Mouse (Mus musculus) fat pad, adult 2 months (tissue): ENCODE data around the gene Iqcf3.
"Not testable (repeated sequence)": the region's sequence is repeated elsewhere in the genome, so short reads cannot be mapped to it uniquely, and the experiment has no call there.

Experiments
- DNase-seq: peaks from one replicate; pipeline ENCODE4 v3.0.0-alpha.2; 2011; ENCODE audit warnings: low read depth, low spot score; ENCODE audit errors: extremely low read depth

Iqcf3 gene

GRCm38 (mm10) chr9:106561531-106561930 is at the start of gene Iqcf3:
Gene Iqcf3, minus strand, starts transcription at chr9:106561631.
- no peak for DNase-seq

GRCm38 (mm10) chr9:106610727-106611126 is 49.3 kb upstream of the Iqcf3 start:
- no peak for DNase-seq

GRCm38 (mm10) chr9:106600546-106600945 is 39.1 kb upstream of the Iqcf3 start:
- no peak for DNase-seq

DNA sequence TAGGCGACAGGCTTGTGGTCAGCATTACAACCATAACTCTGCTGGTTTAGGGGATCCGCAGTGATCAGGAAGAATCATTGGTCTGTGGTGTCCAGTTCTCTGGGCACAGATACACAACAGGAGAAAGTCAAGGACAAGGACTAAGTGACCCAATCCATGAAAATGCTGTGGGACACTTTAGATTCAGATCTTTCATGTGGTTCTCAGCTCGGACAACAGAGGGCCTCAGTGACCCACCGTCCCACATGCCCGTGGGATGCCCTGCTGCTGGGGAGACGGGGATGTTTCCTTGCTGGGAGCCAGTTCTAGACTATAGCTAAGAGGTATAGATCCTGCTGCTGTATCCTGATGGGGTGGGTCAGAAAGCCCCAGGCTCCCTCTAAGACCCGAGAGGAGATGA is 37.0 kb upstream of the Iqcf3 start:
- DNase-seq = no peak

GRCm38 (mm10) chr9:106595836-106596235 is 34.4 kb upstream of the Iqcf3 start:
- DNase-seq = no peak

GRCm38 (mm10) chr9:106595402-106595801 is 34.0 kb upstream of the Iqcf3 start:
- not testable (repeated sequence) for DNase-seq

- DNase-seq = no peak
These were observed 30.7 kb upstream of the Iqcf3 start for GRCm38 (mm10) chr9:106592158-106592557.

DNA sequence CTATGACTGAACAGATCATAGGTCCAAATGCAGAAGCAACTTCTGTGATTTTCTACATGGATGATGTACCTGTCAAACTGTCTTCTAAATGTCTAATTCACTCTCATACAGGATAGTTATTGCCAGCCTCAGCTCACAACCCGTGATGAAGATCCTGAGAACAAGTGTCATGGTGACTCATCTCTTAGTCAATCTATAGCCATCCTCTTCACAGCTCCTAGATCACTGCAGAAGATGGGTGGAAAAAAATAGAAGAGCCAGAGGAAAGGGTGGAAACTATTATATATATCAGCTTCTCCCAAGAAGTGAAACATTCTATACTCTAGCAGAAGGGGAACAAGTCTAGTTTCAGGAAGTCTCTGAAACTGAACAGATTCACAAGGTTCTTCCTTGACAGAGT is 21.1 kb upstream of the Iqcf3 start:
- DNase-seq = no peak

GRCm38 (mm10) chr9:106580016-106580415 is 18.6 kb upstream of the Iqcf3 start:
- DNase-seq = no peak

GRCm38 (mm10) chr9:106576112-106576511 is 14.7 kb upstream of the Iqcf3 start:
- no peak for DNase-seq

DNA sequence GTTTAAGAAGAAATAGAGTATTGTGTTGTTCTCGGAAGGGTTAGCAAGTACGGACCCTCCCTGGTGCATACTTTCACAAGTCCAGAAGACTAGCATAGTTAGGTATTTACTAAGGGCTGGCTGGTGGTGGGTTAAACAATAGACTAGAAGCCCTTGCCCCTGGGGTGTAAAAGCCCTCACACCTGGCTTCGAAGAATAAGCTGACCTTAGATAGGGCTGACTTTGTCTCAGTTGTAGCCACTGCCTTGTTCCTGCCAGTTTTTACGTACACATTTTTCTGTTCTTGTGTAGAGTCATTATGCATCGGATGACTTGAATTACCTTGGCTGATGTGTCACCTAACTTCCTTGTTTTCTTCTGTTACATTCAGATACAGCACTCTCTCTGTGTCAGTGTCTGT is 11.9 kb upstream of the Iqcf3 start:
- DNase-seq = no peak

GRCm38 (mm10) chr9:106572186-106572585 is 10.8 kb upstream of the Iqcf3 start:
- no peak for DNase-seq

- DNase-seq = no peak
These were observed 9.5 kb upstream of the Iqcf3 start, which contains the start of gene Iqcf4 for GRCm38 (mm10) chr9:106570896-106571295. Gene Iqcf4, minus strand, starts transcription at chr9:106570996.

DNA sequence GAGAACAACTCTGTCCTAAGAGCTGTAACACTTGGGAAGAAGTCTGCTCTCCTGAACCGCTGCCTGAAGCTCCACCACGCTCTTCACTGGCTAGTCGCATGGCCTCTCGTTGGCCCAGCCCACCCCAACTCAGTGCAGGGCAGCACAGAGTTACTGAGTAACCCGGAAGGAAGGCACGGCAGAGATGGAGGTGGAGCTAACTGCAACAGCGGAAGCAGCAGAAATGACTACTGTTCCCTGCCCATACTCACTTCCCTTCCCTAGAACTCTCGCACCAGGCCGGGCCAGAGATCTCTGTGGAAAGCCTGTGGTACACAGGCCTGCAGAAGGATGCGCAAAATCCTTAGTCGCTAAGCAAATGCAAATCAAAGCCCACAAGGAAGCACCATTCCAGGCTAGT is 5.0 kb upstream of the Iqcf3 start:
- no peak for DNase-seq

- DNase-seq = no peak
These were observed 2.6 kb upstream of the Iqcf3 start for GRCm38 (mm10) chr9:106564025-106564424.

GRCm38 (mm10) chr9:106562291-106562690 is 860 bp upstream of the Iqcf3 start:
- no peak for DNase-seq

- no peak for DNase-seq
These were observed 26.5 kb downstream of the Iqcf3 start for GRCm38 (mm10) chr9:106534975-106535374.

- no peak for DNase-seq
These were observed 27.1 kb downstream of the Iqcf3 start for GRCm38 (mm10) chr9:106534296-106534695.

DNA sequence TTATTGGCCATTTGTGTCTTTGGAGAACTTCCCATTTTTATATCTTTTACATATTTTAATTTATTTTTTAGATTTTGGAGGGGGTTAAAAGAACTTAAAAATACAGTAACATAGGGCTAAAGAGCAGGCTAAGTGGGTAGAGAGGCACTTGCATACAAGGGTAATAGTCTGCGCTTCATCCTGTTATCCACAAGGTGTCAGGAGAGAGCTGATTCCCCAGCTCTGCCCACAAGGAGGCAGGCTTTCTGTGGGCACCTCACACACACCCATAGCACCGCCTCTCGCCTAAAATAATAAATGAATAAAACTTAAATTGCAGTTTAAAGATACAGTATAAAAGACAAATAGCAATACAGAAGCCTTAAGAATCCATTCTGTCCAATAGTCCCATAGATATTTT is 29.6 kb downstream of the Iqcf3 start:
- DNase-seq = no peak

DNA sequence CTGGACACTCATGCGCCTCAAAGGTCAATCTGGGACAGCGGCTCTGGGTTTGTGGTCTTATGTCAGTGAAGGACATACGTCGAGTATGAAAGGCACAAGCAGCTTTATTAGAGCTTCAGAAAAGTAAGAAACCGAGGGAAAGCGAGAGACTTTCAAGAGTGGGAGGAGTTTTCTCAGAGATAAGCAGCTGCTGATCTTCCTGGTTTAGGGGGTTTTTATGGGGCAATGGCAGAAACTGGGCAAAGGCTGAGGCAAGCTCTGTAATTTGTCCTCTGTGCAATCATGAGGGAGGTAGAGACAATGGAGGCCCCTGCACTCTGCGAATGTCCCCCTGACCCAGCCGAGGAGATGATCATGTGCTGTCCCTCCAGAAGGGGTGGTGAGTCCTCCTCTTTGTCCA is 41.5 kb downstream of the Iqcf3 start:
- DNase-seq = no peak

DNA sequence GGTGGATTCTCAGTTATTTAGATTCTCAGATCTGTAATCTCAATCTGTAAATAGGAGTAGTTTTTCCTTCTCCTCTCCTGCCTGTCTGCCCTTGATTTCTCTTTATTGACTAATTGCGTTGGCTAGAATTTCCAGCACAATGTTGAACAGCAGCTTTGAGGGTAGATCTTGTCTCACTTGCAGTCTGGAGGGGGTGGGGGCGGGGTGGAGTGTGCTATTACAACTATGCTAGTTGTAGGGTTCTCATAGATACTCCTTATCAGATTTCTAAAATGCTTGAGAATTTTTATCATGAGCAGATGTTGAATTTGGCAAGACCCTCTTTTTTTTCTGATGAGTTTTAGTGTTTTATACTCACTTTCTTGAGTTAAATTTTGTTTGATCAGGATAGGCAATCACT is 42.0 kb downstream of the Iqcf3 start:
- no peak for DNase-seq

GRCm38 (mm10) chr9:106514273-106514672 is 47.2 kb downstream of the Iqcf3 start, which contains the start of gene Iqcf5:
Gene Iqcf5, plus strand, starts transcription at chr9:106514573.
- DNase-seq = no peak

DNA sequence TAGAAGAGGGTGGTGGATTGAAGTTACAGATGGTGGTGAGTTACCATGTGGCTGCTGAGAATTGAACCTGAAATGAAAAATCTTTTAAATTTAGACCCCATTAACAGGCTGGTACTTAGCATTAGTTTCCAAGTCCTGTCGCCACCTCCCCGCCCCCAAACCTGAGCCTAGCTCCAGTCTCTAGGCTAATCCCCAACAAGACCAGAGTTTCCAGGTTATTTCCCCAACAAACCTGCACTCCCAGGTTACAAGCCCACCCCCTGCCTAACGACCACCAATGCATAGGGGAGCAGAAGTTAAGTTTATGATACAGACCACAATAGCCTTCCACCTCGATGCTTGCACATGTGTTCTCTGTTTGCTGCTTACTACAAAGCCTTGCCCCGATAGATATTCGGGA is 47.9 kb downstream of the Iqcf3 start:
- no peak for DNase-seq
